Mouse (Mus musculus) heart, embryonic 14.5 days (tissue): ENCODE data around the gene Wdr83. TPM values are rescaled to one million over a fixed set of nuclear protein-coding genes. Genes with fewer than 3 reads are reported as not detected.
"Not testable (repeated sequence)": the region's sequence is repeated elsewhere in the genome, so short reads cannot be mapped to it uniquely, and the experiment has no call there.

Experiments used
- ATAC-seq: fragments of 200-750 bp; cut with Nextera tagmentation; 2 replicates; pipeline ENCODE4 v1.8.0; 2017; ENCODE audit warnings: low read depth, moderate TSS enrichment; ENCODE audit not compliant: insufficient number of reproducible peaks, insufficient read depth, low FRiP score
- H3K27ac ChIP-seq, 2 experiments: fragments of 200-500 bp in 1 of 2; fragments of 300-500 bp in 1 of 2; sonication (generic) in 1 of 2; replicated peaks in 1 of 2; 2 replicates each; pipeline ENCODE4 v1.5.1; 2012 to 2014; ENCODE audit warnings: low read depth in 2 of 2, low read length in 2 of 2, control low read depth in 1 of 2, mild to moderate bottlenecking in 1 of 2, mixed read lengths in 1 of 2; ENCODE audit not compliant: control insufficient read depth in 1 of 2, insufficient read depth in 1 of 2
- H3K27me3 ChIP-seq: fragments of 300-500 bp; sonication (generic); 2 replicates; pipeline ENCODE4 v1.6.1; 2014; ENCODE audit warnings: mild to moderate bottlenecking, low read length, control low read depth; ENCODE audit not compliant: control insufficient read depth, insufficient read depth
- H3K36me3 ChIP-seq: fragments of 300-500 bp; sonication (generic); 2 replicates; pipeline ENCODE4 v1.6.1; 2014; ENCODE audit warnings: mild to moderate bottlenecking, control low read depth, low read length, mixed read lengths; ENCODE audit not compliant: control insufficient read depth, insufficient read depth
- H3K4me1 ChIP-seq, 2 experiments: fragments of 200-500 bp in 1 of 2; fragments of 300-500 bp in 1 of 2; sonication (generic) in 1 of 2; 2 replicates each; pipeline ENCODE4 v1.6.1; 2012 to 2014; ENCODE audit warnings: low read length in 2 of 2, control low read depth in 1 of 2, mixed read lengths in 1 of 2; ENCODE audit not compliant: control insufficient read depth in 2 of 2, insufficient read depth in 2 of 2
- H3K4me2 ChIP-seq: fragments of 300-500 bp; sonication (generic); 2 replicates; pipeline ENCODE4 v1.6.1; 2014; ENCODE audit warnings: mild to moderate bottlenecking, low read length
- H3K4me3 ChIP-seq, 2 experiments: fragments of 200-500 bp in 1 of 2; fragments of 300-500 bp in 1 of 2; sonication (generic) in 1 of 2; 2 replicates each; pipeline ENCODE4 v1.5.1; 2012 to 2014; ENCODE audit warnings: low read length in 2 of 2, mild to moderate bottlenecking in 2 of 2, control low read depth in 1 of 2, low read depth in 1 of 2, moderate library complexity in 1 of 2; ENCODE audit not compliant: control insufficient read depth in 1 of 2, insufficient read depth in 1 of 2
- H3K9ac ChIP-seq: fragments of 300-500 bp; sonication (generic); 2 replicates; pipeline ENCODE4 v1.6.1; 2014; ENCODE audit warnings: mild to moderate bottlenecking, low read length
- H3K9me3 ChIP-seq: fragments of 300-500 bp; sonication (generic); 2 replicates; pipeline ENCODE4 v1.6.1; 2016; ENCODE audit warnings: low read length, control low read depth; ENCODE audit not compliant: control insufficient read depth
- whole genome bisulfite sequencing: fragments of 180-500 bp; shearing (Covaris S2); extraction: QIAGEN DNeasy Blood & Tissue Kit; methylation state at CpG from one replicate; pipeline ENCODE4 v1.1.7; 2014; 5-methylcytosine and 5-hydroxymethylcytosine counted together
- polyA plus RNA-seq: library from polyadenylated mRNA; unstranded; fragments of >200 nt; fragmentation: Nextera tagmentation; extraction: Ambion mirVana; gene quantifications from 2 replicates; pipeline ENCODE4 v1.2.1, GENCODE M21; 2014

Gene Wdr83
- 35.4 and 43.0 TPM in 2 replicates for polyA plus RNA-seq

- Histone ChIP-seq H3K4me1 (peaks cover 16 to 32% of the 10 kb centered on the region in 2 experiments), H3K27ac (peak within 1 kb of the TSS; percentile 68 to 69), H3K4me3 (peak within 1 kb of the TSS; percentile 82 to 90), H3K9me3 (no peaks in the 10 kb centered on the region), H3K36me3 (peaks cover 36% of the 10 kb centered on the region), H3K9ac (peak within 1 kb of the TSS; percentile 94), H3K27me3 (no peaks in the 10 kb centered on the region), H3K4me2 (peak within 1 kb of the TSS; percentile 95)
- 3% methylated on average over 9 of the region's 9 CpGs for WGBS
- ATAC-seq: peak; percentile 48; the same call in 1 of the 2 replicates
Observed at GRCm38 (mm10) chr8:85081216-85081555, at the start of gene Wdr83. Gene Wdr83, minus strand, starts transcription at chr8:85081306.

GRCm38 (mm10) chr8:85123691-85124090, 42.6 kb upstream of the Wdr83 start:
- H3K4me3 ChIP-seq: no peak overlapping the region
- WGBS: 89% methylated on average over 8 of the region's 8 CpGs
- no peaks in the 10 kb centered on the region for H3K27me3 ChIP-seq
- no peak overlapping the region for H3K27ac ChIP-seq
- H3K36me3 ChIP-seq: no peaks in the 10 kb centered on the region
- no peak overlapping the region for H3K4me2 ChIP-seq
- H3K9me3 ChIP-seq: no peaks in the 10 kb centered on the region
- no peak for ATAC-seq
- no peak overlapping the region for H3K9ac ChIP-seq
- 0 out of 4 replicates have a peak, but pooled peaks cover 0 to 3% of the 10 kb centered on the region in 2 experiments for H3K4me1 ChIP-seq

GRCm38 (mm10) chr8:85122995-85123394, 41.9 kb upstream of the Wdr83 start, which contains the start of gene Zfp791:
Gene Zfp791, minus strand, starts transcription at chr8:85123095.
- whole genome bisulfite sequencing: 72% methylated on average over 3 of the region's 3 CpGs

GRCm38 (mm10) chr8:85120251-85120650, 39.1 kb upstream of the Wdr83 start:
- H3K27ac ChIP-seq, H3K4me2 ChIP-seq, ATAC-seq, H3K4me3 ChIP-seq, H3K4me1 ChIP-seq, H3K36me3 ChIP-seq, H3K9ac ChIP-seq, H3K27me3 ChIP-seq, H3K9me3 ChIP-seq: not testable (repeated sequence)
- 78% methylated on average over 5 of the region's 5 CpGs for WGBS

More at GRCm38 (mm10) chr8:85122995-85123394, 41.9 kb upstream of the Wdr83 start, which contains the start of gene Zfp791:
- H3K4me3 ChIP-seq: no peak within 1 kb of the TSS
- H3K4me1 ChIP-seq: 0 out of 4 replicates have a peak, but pooled peaks cover 0 to 3% of the 10 kb centered on the region in 2 experiments
- no peak within 1 kb of the TSS for H3K9ac ChIP-seq
- no peaks in the 10 kb centered on the region for H3K9me3 ChIP-seq
- no peaks in the 10 kb centered on the region for H3K27me3 ChIP-seq
- ATAC-seq: no peak
- H3K36me3 ChIP-seq: no peaks in the 10 kb centered on the region
- no peak within 1 kb of the TSS for H3K4me2 ChIP-seq
- no peak within 1 kb of the TSS for H3K27ac ChIP-seq

GRCm38 (mm10) chr8:85119052-85119981, 38.2 kb upstream of the Wdr83 start:
- H3K9me3 ChIP-seq: no peaks in the 10 kb centered on the region
- 8% methylated on average over 37 of the region's 37 CpGs for WGBS
- no peaks in the 10 kb centered on the region for H3K36me3 ChIP-seq
- H3K4me1 ChIP-seq: 0 out of 4 replicates have a peak, but pooled peaks cover 0 to 3% of the 10 kb centered on the region in 2 experiments
- peak overlapping the region; percentile 89 for H3K4me2 ChIP-seq
- peak overlapping the region; percentile 67 to 91 for H3K4me3 ChIP-seq
- ATAC-seq: peak; percentile 81
- peak overlapping the region in 1 of 2 experiments; percentile 49; a peak in 1 of 4 replicates for H3K27ac ChIP-seq
- peak overlapping the region; percentile 83 for H3K9ac ChIP-seq
- no peaks in the 10 kb centered on the region for H3K27me3 ChIP-seq

GRCm38 (mm10) chr8:85116984-85117383, 35.9 kb upstream of the Wdr83 start:
- Histone ChIP-seq H3K4me1 (0 out of 4 replicates have a peak, but pooled peaks cover 0 to 3% of the 10 kb centered on the region in 2 experiments), H3K9ac (no peak overlapping the region), H3K4me2 (no peak overlapping the region), H3K4me3 (no peak overlapping the region), H3K9me3 (no peaks in the 10 kb centered on the region), H3K27ac (no peak overlapping the region), H3K36me3 (no peaks in the 10 kb centered on the region), H3K27me3 (no peaks in the 10 kb centered on the region)
- 88% methylated on average over 7 of the region's 7 CpGs for WGBS
- no peak for ATAC-seq

GRCm38 (mm10) chr8:85115501-85115900, 34.4 kb upstream of the Wdr83 start:
- no peaks in the 10 kb centered on the region for H3K27me3 ChIP-seq
- H3K27ac ChIP-seq: no peak overlapping the region
- ATAC-seq: no peak
- no peak overlapping the region for H3K4me2 ChIP-seq
- WGBS: 71% methylated on average over 4 of the region's 4 CpGs
- H3K9ac ChIP-seq: no peak overlapping the region
- 0 out of 4 replicates have a peak, but pooled peaks cover 0 to 3% of the 10 kb centered on the region in 2 experiments for H3K4me1 ChIP-seq
- peaks cover 5% of the 10 kb centered on the region; the same call in 1 of the 2 replicates for H3K9me3 ChIP-seq
- H3K36me3 ChIP-seq: peaks cover 8% of the 10 kb centered on the region
- H3K4me3 ChIP-seq: no peak overlapping the region
